In genomic region chr7:117630657-117631056, GRCm38 (mm10) we compare ENCODE assay signal across 8 mouse cellular contexts.
DNase-seq lines count a peak whose midpoint lies in the region; ATAC-seq and TF ChIP-seq lines count a peak whose summit lies in the region.

No protein-coding gene starts in this region.

- peak; percentile 59 for TF ChIP-seq CTCF in hindbrain, postnatal 0 days (IDR thresholded peaks at IDR 0.05; ENCODE audit: low read depth)

- peaks cover 4% of the 10 kb centered on the region; the same call in 1 of the 2 replicates for H3K4me1 ChIP-seq in hindbrain, postnatal 0 days (ENCODE audit: insufficient read depth, low read length)
- peaks cover 16% of the 10 kb centered on the region for H3K4me1 ChIP-seq in hindbrain, embryonic 13.5 days (replicated peaks)

- H3K27me3 ChIP-seq in hindbrain, postnatal 0 days (ENCODE audit: insufficient read depth, low read length) = no peaks in the 10 kb centered on the region
- H3K27me3 ChIP-seq in hindbrain, embryonic 13.5 days = 0 out of 2 replicates have a peak, but pooled peaks cover 3% of the 10 kb centered on the region

- H3K4me2 ChIP-seq in hindbrain, postnatal 0 days (ENCODE audit: low read depth, low read length) = no peak overlapping the region
- H3K4me2 ChIP-seq in hindbrain, embryonic 13.5 days = no peak overlapping the region

- peak; percentile 63 for DNase-seq in hindbrain, postnatal 0 days (ENCODE audit: low spot score)
- DNase-seq in CD4-positive, CD25-positive, alpha-beta regulatory T cell, adult 2 months (ENCODE audit: low read depth, low spot score) = peak; percentile 75
- peak; percentile 65 to 77 for DNase-seq in kidney, postnatal 25 days
- DNase-seq in spleen, postnatal 36 days (ENCODE audit: low spot score in 2 of 2) = peak; percentile 39 to 43
- DNase-seq in cerebellum, adult 9-10 months = no peak

- WGBS in hindbrain, postnatal 0 days = 51% methylated on average over 5 of the region's 5 CpGs
- 62% methylated on average over 5 of the region's 5 CpGs for WGBS in hindbrain, embryonic 13.5 days

- no peaks in the 10 kb centered on the region for H3K9me3 ChIP-seq in hindbrain, postnatal 0 days (ENCODE audit: low read length)
- no peaks in the 10 kb centered on the region for H3K9me3 ChIP-seq in hindbrain, embryonic 13.5 days

- no peak overlapping the region for H3K9ac ChIP-seq in hindbrain, postnatal 0 days (replicated peaks; ENCODE audit: low read length)
- no peak overlapping the region for H3K9ac ChIP-seq in hindbrain, embryonic 13.5 days

- H3K4me3 ChIP-seq in hindbrain, postnatal 0 days (ENCODE audit: low read length) = no peak overlapping the region
- H3K4me3 ChIP-seq in hindbrain, embryonic 13.5 days = no peak overlapping the region

- peak overlapping the region; percentile 38; the same call in 1 of the 2 replicates for H3K27ac ChIP-seq in hindbrain, postnatal 0 days
- no peak overlapping the region for H3K27ac ChIP-seq in hindbrain, embryonic 13.5 days

- ATAC-seq in hindbrain, postnatal 0 days = no peak; the same call in 1 of the 2 replicates
- ATAC-seq in hindbrain, embryonic 13.5 days (ENCODE audit: low FRiP score) = no peak
- peak; percentile 75 for ATAC-seq in activated CD4-positive, CD25-positive, alpha-beta regulatory T cell, adult 4 months
- ATAC-seq in erythroblast, adult 5-6 weeks (replicated peaks; ENCODE audit: low FRiP score, poor library complexity, severe bottlenecking) = no peak

- H3K36me3 ChIP-seq in hindbrain, postnatal 0 days (ENCODE audit: insufficient read depth, low read length) = no peaks in the 10 kb centered on the region
- no peaks in the 10 kb centered on the region for H3K36me3 ChIP-seq in hindbrain, embryonic 13.5 days
